Mouse (Mus musculus): ENCODE results near the gene Faah.

Faah gene

GRCm38 (mm10) chr4:116017902-116018746, at the start of gene Faah:
TSS of gene Faah (minus strand) at chr4:116017926.
- peak; percentile 70 for DNase-seq (ENCODE audit: low read depth, low spot score)

GRCm38 (mm10) chr4:116063855-116064254, 46.1 kb upstream of the Faah start:
- DNase-seq (ENCODE audit: low read depth, low spot score), result no peak

GRCm38 (mm10) chr4:116059012-116059726, 41.4 kb upstream of the Faah start:
- DNase-seq (ENCODE audit: low read depth, low spot score), result no peak

- DNase-seq (ENCODE audit: low read depth, low spot score), result no peak
These were observed 39.8 kb upstream of the Faah start for GRCm38 (mm10) chr4:116057559-116057958.

GRCm38 (mm10) chr4:116053399-116053961, 35.8 kb upstream of the Faah start, which contains the start of gene Nsun4:
TSS of gene Nsun4 (minus strand) at chr4:116053876.
- DNase-seq (ENCODE audit: low read depth, low spot score), result peak; percentile 96

- DNase-seq (ENCODE audit: low read depth, low spot score), result peak; percentile 73
These were observed 35.0 kb upstream of the Faah start for GRCm38 (mm10) chr4:116052526-116053293.

- DNase-seq (ENCODE audit: low read depth, low spot score), result no peak
These were observed 31.5 kb upstream of the Faah start for GRCm38 (mm10) chr4:116049211-116049610.

- DNase-seq (ENCODE audit: low read depth, low spot score), result no peak
These were observed 30.6 kb upstream of the Faah start for GRCm38 (mm10) chr4:116048130-116048920.

- no peak for DNase-seq (ENCODE audit: low read depth, low spot score)
These were observed 30.0 kb upstream of the Faah start for GRCm38 (mm10) chr4:116047681-116048080.

- no peak for DNase-seq (ENCODE audit: low read depth, low spot score)
These were observed 28.9 kb upstream of the Faah start for GRCm38 (mm10) chr4:116046604-116047003.

- DNase-seq (ENCODE audit: low read depth, low spot score), result peak; percentile 63
These were observed 24.5 kb upstream of the Faah start for GRCm38 (mm10) chr4:116042186-116042585.

GRCm38 (mm10) chr4:116040466-116040865, 22.7 kb upstream of the Faah start:
- no peak for DNase-seq (ENCODE audit: low read depth, low spot score)

GRCm38 (mm10) chr4:116033374-116033773, 15.6 kb upstream of the Faah start:
- DNase-seq (ENCODE audit: low read depth, low spot score), result no peak

GRCm38 (mm10) chr4:116032906-116033305, 15.2 kb upstream of the Faah start:
- no peak for DNase-seq (ENCODE audit: low read depth, low spot score)

- DNase-seq (ENCODE audit: low read depth, low spot score), result peak; percentile 87
These were observed 325 bp downstream of the Faah start for GRCm38 (mm10) chr4:116017300-116017901.

GRCm38 (mm10) chr4:116016862-116017299, 845 bp downstream of the Faah start:
- no peak for DNase-seq (ENCODE audit: low read depth, low spot score)

- peak; percentile 73 for DNase-seq (ENCODE audit: low read depth, low spot score)
These were observed 1.3 kb downstream of the Faah start for GRCm38 (mm10) chr4:116016396-116016795.

GRCm38 (mm10) chr4:116015996-116016395, 1.7 kb downstream of the Faah start:
- no peak for DNase-seq (ENCODE audit: low read depth, low spot score)

- DNase-seq (ENCODE audit: low read depth, low spot score), result peak; percentile 74
These were observed 2.2 kb downstream of the Faah start for GRCm38 (mm10) chr4:116015502-116015901.

- no peak for DNase-seq (ENCODE audit: low read depth, low spot score)
These were observed 7.5 kb downstream of the Faah start for GRCm38 (mm10) chr4:116010186-116010585.
